Mouse (Mus musculus) bone marrow macrophage, adult 2 months (primary cell): ENCODE results near the gene Lrrc75b.

Experiments used
- CTCF ChIP-seq: IDR thresholded peaks from 2 replicates; pipeline ENCODE4 v1.5.1; 2012; ENCODE audit warnings: low read depth, mild to moderate bottlenecking, low read length, moderate library complexity
- POLR2A ChIP-seq: IDR thresholded peaks from 2 replicates; pipeline ENCODE4 v1.6.1; 2012; ENCODE audit warnings: mild to moderate bottlenecking, low read depth, low read length, borderline replicate concordance

DNA sequence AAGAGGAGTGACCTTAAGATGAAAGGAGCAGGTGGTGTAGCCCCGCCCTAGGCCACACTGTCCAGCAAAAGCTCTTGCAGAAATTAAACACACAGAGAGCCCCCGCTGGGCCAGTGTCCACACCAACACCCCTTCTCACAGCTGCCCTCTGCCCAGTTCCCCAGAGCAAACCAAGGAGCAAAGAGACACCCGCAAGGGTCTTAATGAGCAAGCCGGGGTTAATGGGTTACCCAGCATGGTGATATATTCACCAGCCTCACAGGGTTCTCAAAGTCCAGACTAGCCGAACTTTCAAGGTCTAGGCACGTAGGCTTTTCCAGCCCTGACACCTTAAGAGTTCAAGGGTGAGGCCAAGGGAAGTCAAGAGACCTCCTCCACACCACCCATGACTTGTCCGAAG lies 5.8 kb upstream of the Lrrc75b start:
- TF ChIP-seq CTCF (no peak), POLR2A (no peak)
